Comparison of ENCODE assay signal across 16 mouse cellular contexts in the genomic region with DNA sequence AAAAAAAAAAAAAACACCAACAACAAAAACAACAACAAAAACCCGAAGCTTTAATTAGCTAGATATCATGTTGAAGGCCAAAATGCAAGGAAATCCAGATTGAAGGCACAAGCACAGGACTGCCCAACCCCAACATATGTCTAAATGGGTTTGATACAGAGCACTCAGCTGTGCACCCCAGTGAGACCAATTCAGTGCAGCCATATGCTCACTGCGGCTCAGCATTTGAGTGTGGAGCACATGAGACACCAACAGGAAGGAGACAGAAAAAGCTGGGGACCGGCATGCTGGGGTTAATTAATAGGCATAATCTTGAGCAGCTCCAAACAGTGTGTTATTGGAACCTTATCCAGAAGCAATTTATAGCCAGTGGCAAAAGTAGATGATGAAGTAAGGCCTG.
DNase-seq lines count a peak whose midpoint lies in the region; ATAC-seq and TF ChIP-seq lines count a peak whose summit lies in the region.
"Had no signal": no experiment of that assay in that cellular context is flagged by ENCODE, and none has a peak within 500 bp of the region (broad histone marks: within the 10 kb centered on the region; RNA-seq: fewer than 3 reads in every experiment).

No protein-coding gene starts in this region.

- no peak overlapping the region for H3K4me2 ChIP-seq in neural tube, embryonic 15.5 days
- H3K4me2 ChIP-seq: heart, embryonic 11.5 days had no signal

- 53% methylated on average over 3 of the region's 3 CpGs for WGBS in neural tube, embryonic 15.5 days

- no peaks in the 10 kb centered on the region for H3K4me1 ChIP-seq in neural tube, embryonic 15.5 days

- peak; percentile 24; the same call in 1 of the 2 replicates for TF ChIP-seq CTCF in layer of hippocampus, adult 2 months (conservative IDR thresholded peaks at IDR 0.05)

- no peak overlapping the region for H3K4me3 ChIP-seq in layer of hippocampus, adult 2 months
- H3K4me3 ChIP-seq in neural tube, embryonic 15.5 days (replicated peaks), result no peak overlapping the region
- H3K4me3 ChIP-seq: erythroblast, embryonic 14.5 days had no signal

- H3K9ac ChIP-seq in neural tube, embryonic 15.5 days (replicated peaks), result no peak overlapping the region
- H3K9ac ChIP-seq: liver, embryonic 14.5 days had no signal

- 0 out of 2 replicates have a peak, but pooled peaks have one; percentile 50 for ATAC-seq in neural tube, embryonic 15.5 days (ENCODE audit: low FRiP score)
- ATAC-seq: CD4-positive, CD25-positive, alpha-beta regulatory T cell, adult 4 months; intestine, postnatal 0 days; lung, postnatal 0 days had no signal

- no peaks in the 10 kb centered on the region for H3K9me3 ChIP-seq in neural tube, embryonic 15.5 days (replicated peaks)

- no peaks in the 10 kb centered on the region for H3K27me3 ChIP-seq in neural tube, embryonic 15.5 days (replicated peaks)

- no peak overlapping the region for H3K27ac ChIP-seq in layer of hippocampus, adult 2 months
- no peak overlapping the region for H3K27ac ChIP-seq in neural tube, embryonic 15.5 days (replicated peaks)
- H3K27ac ChIP-seq: liver, embryonic 14.5 days had no signal

- DNase-seq in layer of hippocampus, adult 2 months (ENCODE audit: low spot score in 2 of 2), result no peak
- no peak for DNase-seq in layer of hippocampus, postnatal 25 days (ENCODE audit: extremely low spot score in 1 of 2, low spot score in 1 of 2)
- peak; percentile 89 for DNase-seq in cerebellum, adult 11-12 months
- DNase-seq in cerebellum, adult 9-10 months, result peak; percentile 93
- DNase-seq in thymus, postnatal 0 days (ENCODE audit: low spot score), result no peak
- no peak for DNase-seq in kidney, postnatal 10 days
- DNase-seq: adrenal gland, adult 2 months; heart, postnatal 36 days; kidney, postnatal 14 days had no signal

- no peaks in the 10 kb centered on the region for H3K36me3 ChIP-seq in neural tube, embryonic 15.5 days

Comparison
In these comparisons a context has a peak if more than half of its experiments do, and no peak if none do; other contexts are left out.
1. DNase-seq: peak in cerebellum, adult 11-12 months (single experiment) and cerebellum, adult 9-10 months (single experiment); none in layer of hippocampus, adult 2 months (0 of 2), layer of hippocampus, postnatal 25 days (0 of 2), thymus, postnatal 0 days (single experiment) and kidney, postnatal 10 days (single experiment).